Mouse (Mus musculus): ENCODE results near the gene Fam83b.

Gene Fam83b

DNA sequence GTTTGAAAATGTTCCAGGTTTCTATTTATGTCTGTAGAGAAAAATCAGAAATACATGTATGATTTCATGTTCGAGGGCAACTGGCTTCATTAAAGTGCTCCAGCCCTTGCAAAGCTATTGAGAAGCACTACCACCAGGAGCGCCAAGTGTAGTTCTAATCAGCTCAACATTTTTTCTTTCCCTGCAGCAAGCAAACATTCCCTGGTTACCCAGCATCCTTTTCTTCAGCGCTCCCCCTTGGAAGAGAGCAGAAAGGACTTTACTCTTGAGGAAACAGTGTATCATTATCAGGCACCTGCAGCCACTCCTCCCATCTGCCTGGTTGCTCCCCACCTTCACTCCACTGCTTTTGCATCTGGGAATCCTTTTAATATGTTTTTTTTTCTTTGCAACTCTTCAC is 45.3 kb downstream of the Fam83b start:
- DNase-seq (ENCODE audit: low read depth), result no peak

DNA sequence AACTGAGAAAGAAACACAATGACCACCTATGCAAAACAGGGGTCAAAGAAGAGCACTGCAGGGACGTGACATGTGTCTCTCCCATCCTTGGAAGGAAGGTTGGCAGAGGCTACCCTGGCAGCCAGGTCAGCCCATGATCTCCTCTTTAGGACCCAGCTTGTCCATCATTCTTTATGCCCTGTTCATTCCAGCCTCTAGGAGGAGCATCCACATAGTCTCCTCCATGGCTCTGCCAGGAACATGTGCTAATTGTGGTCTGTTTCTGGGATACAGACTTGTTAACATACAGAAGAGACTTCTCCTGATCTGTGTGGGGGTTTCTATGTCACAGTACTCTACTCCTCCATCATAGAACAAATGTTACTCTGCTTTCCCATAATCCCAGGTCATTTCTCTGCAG is 48.3 kb downstream of the Fam83b start:
- no peak for DNase-seq (ENCODE audit: low read depth)

DNA sequence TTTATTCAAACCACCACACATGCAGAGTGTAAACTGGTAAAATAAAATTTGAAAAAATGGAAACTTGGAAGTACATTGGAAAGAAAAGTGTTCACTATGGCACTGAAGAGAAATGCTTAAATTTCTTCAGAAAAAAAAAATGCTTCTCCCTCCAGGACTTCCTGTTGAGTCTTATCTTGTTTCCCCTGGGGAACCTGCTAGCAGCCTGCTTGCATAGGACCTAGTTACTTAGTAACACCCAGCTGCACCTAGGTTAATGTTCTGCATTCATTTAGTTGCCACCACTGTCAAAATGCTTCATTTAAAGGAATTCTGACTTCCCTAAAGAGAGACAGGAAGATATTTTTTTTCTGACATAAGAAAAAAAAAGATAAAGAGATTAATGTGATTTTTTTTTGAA is 61.3 kb downstream of the Fam83b start:
- DNase-seq (ENCODE audit: low read depth), result no peak

DNA sequence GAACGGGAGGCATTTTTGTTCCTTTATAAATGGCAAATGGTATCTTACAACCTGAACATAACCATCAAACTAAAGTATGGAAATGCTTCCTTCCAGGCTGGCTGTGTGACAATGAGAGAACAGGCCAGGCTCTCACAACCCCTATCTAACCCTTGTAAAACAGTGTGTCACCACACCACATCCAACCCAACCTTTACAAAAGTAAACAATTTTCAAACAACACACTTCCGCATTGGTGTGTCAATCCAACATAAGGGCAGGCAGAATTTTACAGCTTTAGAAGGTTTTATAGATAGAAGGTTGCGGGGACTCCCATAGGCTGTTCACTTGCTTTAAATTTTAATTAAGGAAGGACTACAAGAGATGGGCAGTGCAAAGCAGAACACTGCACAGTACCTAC is 77.2 kb downstream of the Fam83b start:
- DNase-seq (ENCODE audit: low read depth), result no peak

DNA sequence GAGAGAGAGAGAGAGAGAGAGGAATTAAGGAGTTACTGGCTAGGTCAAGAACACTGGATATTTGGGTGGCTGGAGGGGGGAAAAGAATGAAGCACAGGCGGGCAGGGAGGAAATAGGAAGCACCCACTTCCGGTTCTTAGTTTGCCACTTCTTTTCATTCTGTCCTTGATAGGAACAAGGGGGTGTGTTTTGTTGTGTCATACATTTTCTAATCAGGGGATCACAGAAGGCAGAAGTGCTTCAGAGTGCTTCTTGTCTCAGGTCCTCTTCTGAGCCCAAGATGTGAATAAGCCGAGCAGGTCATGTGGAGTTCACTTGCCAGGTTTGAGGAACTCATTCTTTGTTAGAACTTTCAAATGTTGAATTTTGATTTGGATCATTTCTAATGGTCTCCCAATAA is 86.8 kb downstream of the Fam83b start:
- DNase-seq (ENCODE audit: low read depth), result no peak

DNA sequence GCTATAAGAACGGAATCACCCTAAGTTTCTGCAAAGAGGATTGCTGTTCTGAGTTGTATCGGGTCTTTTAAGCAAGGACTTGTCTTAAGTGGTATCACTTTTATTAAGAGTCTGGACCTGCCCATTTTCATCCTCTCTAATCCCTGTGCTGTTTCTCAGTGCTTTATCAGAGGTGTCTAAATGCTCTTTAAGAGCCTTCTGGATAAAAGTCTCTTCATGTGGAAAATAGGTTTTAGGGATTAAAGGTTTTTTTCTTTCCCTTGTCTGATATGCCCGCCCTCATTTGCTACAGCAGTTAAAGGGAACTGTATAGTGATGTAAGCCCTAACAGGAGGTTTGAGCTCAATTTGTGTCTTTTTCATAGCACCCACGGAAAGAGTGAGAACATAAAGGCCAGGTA is 97.4 kb downstream of the Fam83b start:
- no peak for DNase-seq (ENCODE audit: low read depth)

DNA sequence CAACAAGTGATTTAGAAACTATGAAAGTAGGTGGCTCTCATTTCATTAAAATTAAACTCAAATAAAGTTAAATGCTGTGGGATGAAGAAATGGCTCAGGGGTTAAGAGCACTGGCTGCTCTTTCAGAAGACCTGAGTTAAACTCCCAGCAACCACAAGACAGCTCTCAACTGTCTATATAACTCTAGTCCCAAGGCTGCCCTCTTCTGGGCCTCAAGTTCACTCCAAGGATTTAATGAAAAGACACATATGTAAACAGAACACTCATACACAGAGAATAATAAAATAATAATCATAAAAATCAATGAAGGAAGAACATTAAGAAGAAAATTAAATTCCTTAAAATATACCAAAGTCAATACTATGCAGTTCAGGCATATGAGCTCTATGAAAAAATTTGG is 105.4 kb downstream of the Fam83b start:
- DNase-seq (ENCODE audit: low read depth), result no peak

DNA sequence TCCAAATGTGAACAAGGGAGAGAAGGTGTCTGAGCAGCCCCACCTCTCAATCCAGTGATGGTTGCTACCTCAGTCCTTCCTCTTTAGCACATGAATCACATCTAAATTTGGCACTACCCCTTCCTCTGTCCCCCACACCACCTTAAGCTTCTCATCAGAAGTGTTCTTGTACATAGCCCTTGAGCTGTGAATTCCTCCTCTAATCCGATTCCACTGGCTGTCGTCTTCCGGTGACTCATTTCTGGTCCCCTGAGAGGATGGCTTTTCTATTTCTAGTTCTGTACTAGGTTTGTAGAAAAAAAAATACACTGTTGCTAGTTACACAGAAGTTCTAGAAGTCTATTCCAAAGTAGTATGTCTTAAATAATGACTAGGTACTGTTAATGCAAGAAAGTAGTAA is 111.2 kb downstream of the Fam83b start:
- DNase-seq (ENCODE audit: low read depth), result no peak

Measured in c-Kit-positive CD71-negative TER-119-negative erythroid progenitor cells, embryonic 14.5 days (primary cell).